Mouse (Mus musculus): ENCODE results near the gene Gm20509.

DNA sequence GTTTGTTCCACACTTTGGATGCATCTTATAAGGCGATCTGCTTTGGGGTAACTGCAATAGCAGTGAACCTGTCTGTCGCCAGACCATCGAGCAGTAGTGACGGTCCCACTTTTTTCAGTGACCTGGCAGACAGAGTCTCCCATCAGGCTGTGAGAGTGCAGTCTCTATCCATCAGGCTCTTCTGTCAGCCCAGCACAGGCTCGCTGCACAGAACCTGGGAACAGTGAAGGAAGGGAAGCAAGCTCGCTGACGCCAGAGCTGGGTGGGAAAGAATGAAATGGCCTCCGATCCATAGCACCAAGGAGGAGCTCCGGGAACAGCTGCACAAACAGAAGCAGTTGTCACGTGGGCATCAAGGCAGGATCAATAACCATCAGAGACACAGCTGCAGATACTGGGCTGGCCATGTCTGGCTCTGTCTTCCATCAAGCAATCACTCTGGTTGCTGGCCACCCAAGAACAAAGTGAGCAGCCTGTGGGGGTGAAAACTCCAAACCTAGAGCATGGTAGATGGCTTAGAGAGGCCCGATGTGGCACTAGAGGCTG, 35.1 kb downstream of the Gm20509 start:
- TF ChIP-seq GATA2 (IDR thresholded peaks at IDR 0.05; ENCODE audit: borderline replicate concordance, low read depth, low read length) = no peak
- no peak for TF ChIP-seq CTCF (IDR thresholded peaks at IDR 0.05; ENCODE audit: low read depth, low read length)
- no peak for TF ChIP-seq GATA1 (IDR thresholded peaks at IDR 0.05; ENCODE audit: borderline replicate concordance, low read length)

Data from G1E (cell line).